Mouse (Mus musculus) adrenal gland (tissue): ENCODE measurements around the gene Cdkl1.

Experiments
- intact Hi-C: fragments of 180-260 bp; cut with DNase I; formaldehyde crosslinking; loops from one replicate; pipeline ENCODE4 v1.15.1; 2025
- long read RNA-seq, 2 experiments: library from polyadenylated mRNA; unstranded; transcript quantifications; one replicate each; pipeline ENCODE4 v2.0.0; 2020; ENCODE audit warnings: borderline replicate concordance in 1 of 2; ENCODE audit not compliant: insufficient replicate concordance in 1 of 2

Gene Cdkl1
- long read RNA-seq, experiment 1, partial matches to known transcripts: 1 of 1 reads
- long read RNA-seq, experiment 1, other reads (novel, unspliced or antisense): 0 of 1 reads
- long read RNA-seq, experiment 2, partial matches to known transcripts: 0 of 2 reads
- long read RNA-seq, experiment 2, other reads (novel, unspliced or antisense): 2 of 2 reads

DNA sequence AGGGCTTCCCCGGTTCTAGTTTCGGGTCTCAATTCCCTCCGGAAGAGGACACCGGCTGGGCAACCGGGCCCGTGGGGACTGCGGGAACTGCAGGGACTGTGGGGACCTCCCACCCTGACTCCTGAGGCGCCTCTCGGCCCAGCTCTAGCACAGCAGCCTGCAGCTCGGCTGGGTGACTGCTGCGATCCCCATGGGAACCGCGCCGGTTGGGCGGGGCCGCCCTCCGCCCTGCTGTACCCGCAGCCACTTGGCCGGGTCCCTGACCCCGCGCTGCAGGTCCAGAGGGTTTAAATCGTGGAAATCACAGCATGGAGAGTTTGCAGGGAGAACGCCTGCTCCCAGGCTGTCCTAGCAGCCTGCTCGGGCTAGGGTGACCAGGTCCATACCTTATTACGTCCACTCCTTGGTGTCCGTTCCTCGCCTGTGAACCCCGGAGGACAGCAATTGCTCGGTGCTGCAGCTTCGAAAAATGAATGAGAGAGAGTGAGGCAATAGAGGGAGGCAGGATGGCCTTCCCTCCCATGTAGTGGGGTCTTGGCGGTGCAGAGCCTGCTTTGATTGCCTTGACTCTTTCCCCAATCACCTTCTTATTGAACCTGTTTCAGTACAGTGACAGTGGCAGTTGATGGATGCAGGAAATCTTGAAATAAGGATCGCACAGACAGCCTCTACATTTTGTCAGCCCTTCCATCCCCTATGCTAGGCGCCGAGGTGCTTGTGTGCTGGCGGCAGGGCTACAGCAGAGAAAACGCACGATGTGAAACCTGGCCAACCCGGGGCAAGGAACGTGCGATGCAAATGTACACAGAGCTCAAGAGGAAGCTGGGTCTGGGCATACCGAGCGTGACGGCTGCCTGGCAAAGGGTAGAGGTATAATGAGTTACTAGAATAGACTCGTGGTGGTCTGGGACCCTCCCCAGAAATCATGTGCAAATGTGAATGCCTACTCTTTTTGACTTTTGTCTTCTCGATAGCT lies at the start of gene Cdkl1:
Gene Cdkl1 (minus strand): TSS at position 738 of the 976 bp plus-strand sequence.
- intact Hi-C loops: no loop called here

DNA sequence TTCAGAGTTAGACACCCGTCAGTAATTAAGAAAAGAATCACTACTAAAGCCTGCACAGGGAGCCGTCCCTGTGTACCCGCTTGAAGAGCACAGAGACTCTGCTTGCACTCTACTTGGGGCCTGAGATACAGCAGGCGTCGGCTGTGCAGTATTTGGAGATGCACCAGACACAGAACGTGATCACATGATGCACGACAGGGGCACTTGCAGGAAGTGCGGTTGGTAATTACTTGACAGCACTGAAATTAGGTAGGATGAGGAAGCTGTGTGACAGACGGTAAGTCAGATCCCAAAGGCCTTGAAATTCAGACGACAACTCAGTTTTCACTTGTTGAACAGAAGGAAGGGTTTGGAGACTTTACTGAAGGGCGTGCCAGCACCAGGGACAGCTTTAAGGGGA lies 47.3 kb upstream of the Cdkl1 start:
- intact Hi-C loops: no loop called here

DNA sequence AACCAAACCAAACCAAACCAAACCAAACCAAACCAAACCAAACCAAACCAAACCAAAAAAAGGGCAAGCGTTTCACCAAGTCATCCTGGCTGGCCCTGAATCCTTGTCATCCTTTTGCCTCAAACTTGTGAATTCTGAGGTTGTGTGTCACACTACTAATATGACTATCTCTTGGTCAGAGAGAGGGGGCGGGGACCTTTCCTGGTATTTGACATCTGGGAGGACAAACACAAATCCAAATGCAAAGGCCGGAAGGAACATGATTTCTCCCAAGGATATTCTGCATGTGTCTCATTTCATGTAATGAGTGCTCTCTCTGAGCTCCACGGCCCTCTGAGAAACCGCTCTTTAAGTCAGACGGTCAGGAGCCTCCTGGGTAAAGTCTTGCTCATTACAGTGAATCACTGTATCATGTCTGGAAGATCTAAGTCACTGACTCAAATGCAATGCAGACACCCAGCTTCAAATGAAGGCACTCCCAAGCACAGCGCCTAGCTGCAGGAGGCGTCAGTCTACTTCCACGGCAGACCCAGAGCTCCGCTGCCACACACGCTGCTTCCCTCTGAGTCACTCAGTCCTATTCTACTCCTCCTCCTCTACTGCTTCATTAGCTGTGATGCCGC lies 43.0 kb upstream of the Cdkl1 start:
- intact Hi-C loops: loop anchor here (5.0 kb wide), 2 partner anchors 58 to 77 kb away; partner anchors contain the start of genes Atl1 and Map4k5

DNA sequence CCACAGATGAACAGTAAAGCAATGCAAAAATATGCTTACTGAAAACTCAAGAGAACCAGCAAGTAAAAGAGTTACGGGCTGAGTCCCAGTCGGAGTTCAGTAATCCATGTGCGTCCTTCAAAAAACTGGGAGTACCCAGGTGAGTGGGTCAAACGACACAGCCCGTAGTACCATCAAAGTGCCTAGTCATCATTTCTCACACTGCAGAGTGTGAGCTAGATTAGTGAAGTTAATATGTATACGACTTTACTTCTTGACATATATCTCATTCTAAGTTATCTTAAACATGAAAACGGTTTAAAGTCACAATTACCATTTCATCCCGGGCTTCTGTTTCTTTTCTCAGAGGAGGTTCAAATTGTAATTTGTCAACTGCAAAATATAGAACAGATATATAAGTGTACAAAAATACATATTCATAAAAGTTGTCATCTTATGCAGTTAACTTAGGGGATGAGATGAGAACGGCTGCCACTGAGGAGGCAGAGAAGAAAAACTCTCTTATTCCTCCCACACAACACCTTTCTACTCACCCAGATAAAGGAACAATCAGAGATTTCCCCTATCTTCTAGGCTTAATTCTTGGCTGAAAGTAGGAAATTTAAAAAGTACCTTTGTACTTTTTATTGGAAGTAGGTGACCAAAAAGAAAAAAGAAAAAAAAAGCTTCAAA lies 40.3 kb upstream of the Cdkl1 start:
- intact Hi-C loops: loop anchor here (5.0 kb wide), 2 partner anchors 61 to 74 kb away; partner anchors contain the start of genes Atl1 and Map4k5

DNA sequence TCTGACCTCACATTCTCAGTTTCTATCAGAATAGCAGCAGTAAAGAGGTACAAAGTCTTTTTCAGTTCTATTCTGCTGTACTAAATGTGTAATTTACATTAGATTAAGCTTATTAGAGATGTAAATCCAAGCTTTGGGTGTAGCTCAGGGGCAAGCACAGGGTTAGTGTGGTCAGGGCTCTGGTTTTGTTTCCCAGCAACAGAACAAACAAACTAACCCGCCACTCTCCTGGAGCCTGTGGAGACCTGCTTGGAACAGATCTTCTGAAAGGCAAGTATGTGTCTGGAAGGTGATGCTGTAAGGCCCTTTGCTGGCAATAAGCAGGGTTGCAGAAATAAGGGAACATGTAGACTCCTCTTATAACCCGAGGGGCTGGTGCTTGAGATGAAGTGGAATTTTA lies 37.1 kb upstream of the Cdkl1 start:
- intact Hi-C loops: no loop called here

DNA sequence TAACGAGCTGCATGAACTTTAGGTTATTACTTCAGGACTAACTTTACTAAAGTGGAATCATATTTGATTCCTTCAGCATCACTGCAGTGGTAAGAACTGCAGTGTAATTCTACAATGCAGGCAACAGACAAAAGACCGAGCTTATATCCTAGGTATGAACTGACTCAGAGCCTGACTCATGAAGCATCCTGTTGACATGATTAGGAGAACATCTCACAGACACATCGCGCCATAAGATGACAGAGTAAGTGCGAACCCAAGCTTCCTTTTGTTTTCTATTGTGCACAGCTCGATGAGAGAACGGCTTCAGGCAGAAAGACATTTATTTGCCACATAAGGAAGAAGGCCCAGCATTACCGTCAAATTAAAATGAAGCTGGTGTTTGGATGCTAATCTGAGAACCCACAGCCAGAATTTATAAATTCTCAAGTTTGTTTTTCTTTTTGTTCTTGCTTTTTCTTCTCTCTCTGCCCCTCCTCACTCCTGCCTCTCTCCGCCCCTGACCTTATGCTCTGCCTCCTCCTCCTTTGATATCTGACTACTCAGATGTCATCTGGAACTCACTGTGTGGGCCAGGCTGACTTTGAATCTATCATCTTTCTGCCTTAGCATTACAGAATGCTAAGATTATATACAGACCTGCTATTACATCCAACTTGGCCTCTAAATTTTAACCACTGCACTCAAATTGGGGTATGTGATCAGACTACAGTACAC lies 34.0 kb upstream of the Cdkl1 start:
- intact Hi-C loops: no loop called here

DNA sequence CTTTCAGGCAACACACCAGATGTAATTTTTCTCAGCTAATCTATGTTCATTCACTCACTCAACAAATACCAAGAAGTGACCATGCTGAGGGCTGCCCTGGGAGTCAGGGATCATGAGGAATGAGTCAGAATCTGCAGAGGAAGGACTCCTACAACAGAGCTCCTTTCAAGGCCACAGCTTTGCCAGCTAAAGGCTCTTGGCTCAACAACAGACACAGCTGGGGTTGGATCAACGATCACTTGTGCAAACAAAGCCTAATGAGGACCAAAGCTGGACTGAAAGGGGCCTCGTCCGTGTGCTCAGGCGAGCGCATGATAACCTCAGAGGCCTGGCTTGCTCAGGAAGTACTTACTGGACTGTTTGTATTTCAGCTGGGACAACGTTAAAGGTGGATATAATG lies 23.2 kb upstream of the Cdkl1 start:
- intact Hi-C loops: loop anchor here (5.0 kb wide), 1 partner anchor 47 kb away; no protein-coding TSS in a partner anchor

DNA sequence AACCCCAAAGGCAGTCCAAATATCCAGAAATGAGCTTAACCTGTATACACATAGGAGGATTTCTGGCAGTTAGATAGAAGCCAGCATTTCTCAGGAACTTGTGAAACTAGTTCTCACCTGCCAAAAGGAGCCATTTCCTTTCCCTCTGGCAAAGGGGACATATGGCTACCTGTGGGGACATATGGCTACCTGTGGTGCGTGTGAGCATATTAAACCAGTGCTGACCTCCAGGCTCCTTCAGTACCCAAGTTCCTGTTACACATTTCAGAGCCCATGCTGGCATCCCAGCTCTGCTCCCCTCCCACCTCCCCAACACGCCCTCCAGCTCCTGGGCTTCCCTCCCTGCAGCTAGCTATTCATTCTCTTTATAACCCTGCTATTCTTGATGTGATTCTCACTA lies 22.5 kb upstream of the Cdkl1 start:
- intact Hi-C loops: loop anchor here (5.0 kb wide), 1 partner anchor 46 kb away; no protein-coding TSS in a partner anchor

DNA sequence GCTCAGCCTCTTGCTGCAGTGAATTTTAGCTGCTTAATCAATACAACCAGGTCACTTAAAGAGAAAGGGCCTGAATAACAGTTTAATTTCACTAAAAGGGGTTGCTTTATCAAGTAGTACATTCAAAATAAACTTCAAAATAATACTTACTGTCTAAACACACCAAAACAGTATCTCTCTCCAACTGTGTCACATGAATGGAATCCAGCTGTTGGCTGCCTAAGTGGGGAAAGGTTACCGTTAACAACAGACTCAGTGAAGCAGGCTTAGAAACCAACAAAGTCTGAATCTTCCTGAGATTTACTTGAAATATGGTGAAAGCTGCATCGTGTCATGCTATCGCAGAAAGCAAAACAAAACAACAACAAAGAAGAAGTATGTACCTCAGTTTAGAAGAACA lies 21.9 kb upstream of the Cdkl1 start:
- intact Hi-C loops: loop anchor here (5.0 kb wide), 1 partner anchor 46 kb away; no protein-coding TSS in a partner anchor

DNA sequence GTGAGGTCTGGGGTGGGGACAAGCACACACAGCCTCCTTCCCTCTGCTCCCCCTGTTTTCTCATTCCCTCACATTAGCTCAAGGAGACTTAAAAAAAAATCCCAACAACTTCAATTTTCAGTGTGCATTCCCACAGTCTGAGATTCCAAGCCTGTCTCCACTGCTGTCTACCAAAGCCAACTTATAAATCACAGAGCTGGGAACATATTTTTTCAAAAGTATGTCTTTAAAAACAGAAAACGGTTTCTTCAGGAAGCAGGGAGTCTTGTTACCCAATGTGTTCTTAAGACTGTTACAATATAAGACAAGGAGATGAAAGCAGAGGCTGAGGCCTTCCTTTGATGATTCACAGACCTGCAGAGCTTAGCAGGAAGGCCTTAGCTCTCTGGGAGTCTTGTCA lies 20.9 kb upstream of the Cdkl1 start:
- intact Hi-C loops: loop anchor here (5.0 kb wide), 1 partner anchor 45 kb away; no protein-coding TSS in a partner anchor

DNA sequence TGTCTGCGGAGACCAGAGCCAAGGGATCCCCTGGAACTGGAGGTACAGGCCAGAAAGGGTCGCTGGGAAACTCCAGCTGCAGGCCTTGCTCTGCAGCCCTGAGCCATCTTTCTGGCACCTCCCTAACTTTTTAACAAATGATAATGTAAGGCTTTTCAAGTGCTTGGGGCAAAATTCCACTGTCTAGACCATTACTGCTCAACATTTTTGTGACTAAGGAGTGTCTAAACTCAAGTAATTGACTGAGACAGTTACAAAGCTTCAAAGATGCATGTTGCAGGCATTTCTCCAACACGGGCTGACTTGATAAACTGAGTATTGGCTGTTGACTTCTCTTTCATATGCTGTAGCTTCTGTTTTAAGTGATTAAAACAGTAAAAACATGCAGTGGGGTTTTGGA lies 18.4 kb upstream of the Cdkl1 start:
- intact Hi-C loops: no loop called here

DNA sequence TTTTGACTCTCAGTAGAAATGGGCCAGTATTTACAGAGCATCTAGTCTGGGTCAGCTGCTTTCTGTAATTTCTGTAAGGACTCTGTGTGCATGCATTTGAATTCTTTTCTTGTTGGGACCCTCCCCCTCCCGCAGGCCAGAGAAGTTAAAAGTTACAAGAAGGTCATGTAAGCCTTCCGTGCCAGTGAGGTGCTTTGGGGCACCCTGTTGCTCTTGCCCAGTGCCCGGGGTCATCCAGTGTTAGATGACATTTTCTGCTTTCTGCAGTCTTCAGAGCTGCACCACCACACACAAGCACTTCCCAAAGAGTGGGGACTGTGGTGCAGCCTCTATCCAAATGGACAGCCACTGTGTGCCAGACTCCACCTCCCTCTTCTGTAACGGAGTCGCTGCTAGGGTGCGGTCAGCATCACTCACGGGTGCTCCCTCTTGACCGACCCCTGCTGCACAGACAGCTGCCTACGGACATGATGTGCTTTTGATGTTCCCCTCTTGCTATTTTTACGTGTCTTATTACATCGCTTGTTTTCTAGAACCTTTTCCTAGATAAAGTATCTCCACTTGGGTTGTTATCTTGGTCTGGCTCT lies 16.4 kb upstream of the Cdkl1 start:
- intact Hi-C loops: no loop called here

DNA sequence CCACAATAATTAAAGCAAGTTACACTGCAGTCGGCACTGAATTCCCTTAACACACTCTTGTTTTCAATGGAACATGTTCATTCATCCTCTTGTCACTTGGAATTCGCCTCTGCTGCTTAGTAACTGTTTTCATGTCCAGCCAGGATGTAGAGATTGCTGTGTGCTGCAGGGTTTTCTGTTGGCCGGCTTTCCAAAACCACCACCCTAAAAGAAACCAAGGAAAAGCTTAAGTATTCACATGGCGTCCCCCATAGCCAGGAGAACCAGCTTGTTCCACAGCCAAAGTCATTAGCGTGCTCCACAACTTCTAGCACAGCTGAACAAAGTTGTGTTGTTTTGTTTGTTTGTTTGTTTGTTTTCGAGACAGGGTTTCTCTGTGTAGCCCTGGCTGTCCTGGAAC lies 14.1 kb upstream of the Cdkl1 start:
- intact Hi-C loops: no loop called here

DNA sequence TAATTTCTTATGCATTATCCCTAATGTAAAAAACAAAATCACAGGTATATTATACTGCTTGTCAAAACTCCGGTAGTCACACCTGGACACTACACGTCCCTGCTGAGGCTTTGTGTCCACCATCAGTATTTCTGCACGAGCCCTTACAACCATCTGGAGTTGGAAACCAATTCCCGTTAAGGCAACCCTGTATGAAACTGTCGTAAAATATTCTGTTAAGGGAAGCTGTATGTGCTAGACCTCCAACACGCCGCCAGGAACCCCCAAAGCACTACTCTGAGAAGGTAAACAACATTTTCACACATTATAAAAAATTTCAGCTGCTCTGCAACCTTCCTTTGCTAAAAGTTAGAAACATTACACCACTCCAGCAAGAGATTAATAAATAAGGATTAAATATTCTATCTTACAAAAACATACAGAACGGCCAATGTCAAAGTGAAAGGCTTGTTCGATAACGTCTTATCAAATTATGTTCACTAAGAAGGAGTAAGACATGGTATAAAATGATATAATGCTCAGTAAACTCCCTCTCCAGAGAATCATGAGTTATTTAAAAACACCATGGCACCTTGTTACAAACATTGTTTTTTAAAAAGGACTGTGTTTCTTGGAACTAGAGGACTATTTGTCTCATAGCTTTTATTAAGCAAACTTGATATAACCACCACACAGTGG lies 13.5 kb upstream of the Cdkl1 start:
- intact Hi-C loops: no loop called here

DNA sequence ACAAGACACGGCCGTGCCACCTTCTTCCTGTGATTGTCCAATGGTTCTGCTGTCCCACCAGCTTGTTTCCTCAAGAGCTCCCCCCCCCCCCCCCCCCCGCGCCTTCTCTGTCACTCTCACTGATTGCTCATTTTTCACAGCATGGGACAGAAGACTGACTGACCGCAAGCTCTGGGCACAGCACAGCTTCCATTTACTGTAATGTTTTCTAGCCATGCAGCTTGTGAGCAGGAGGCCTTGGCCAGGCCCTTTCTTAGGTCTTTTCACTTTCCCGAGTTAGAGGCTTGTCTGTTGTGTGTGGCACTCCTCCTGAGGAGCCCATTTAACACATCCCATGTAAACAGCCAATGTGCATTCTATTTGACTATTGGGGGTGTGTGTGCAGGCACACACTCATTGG lies 12.1 kb upstream of the Cdkl1 start:
- intact Hi-C loops: no loop called here

DNA sequence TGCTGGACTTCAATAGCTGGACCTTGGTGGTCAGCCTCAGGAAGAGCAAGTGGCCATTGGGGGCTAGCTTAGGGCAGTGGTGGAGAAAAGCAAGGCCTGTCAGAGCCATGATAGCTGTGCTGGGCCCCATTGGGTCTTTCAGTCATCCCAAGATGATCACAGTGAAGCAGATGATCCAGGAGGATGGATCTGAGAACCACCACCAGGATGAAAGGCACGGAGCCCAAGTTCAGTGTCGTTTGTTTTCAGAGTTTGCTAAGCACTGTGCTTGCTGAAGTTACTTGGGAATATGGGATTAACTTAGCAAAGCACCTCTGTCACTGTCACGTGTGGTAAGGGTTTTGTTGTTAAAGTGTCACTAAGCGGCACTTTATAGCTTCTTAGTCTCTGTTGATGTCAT lies 9.5 kb upstream of the Cdkl1 start:
- intact Hi-C loops: no loop called here

DNA sequence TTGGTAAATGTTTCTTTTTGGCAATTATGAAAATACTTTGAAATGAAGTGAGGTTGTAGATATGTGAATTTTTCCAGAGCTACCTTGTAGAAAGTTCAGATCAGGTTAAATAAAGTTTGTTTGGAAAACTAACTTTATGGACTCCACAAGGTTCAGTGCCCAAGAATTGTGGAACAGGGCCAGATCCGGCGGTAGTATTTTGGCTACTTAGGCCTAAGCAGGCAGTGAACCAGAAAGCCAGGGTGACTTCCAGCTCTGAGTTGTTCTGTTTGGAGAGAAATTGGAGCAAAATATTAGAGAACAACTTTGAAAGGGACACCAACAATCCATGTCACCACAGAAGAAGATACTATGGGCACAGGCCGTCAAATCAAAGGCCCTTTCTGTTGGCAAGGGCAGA lies 5.2 kb upstream of the Cdkl1 start:
- intact Hi-C loops: no loop called here

DNA sequence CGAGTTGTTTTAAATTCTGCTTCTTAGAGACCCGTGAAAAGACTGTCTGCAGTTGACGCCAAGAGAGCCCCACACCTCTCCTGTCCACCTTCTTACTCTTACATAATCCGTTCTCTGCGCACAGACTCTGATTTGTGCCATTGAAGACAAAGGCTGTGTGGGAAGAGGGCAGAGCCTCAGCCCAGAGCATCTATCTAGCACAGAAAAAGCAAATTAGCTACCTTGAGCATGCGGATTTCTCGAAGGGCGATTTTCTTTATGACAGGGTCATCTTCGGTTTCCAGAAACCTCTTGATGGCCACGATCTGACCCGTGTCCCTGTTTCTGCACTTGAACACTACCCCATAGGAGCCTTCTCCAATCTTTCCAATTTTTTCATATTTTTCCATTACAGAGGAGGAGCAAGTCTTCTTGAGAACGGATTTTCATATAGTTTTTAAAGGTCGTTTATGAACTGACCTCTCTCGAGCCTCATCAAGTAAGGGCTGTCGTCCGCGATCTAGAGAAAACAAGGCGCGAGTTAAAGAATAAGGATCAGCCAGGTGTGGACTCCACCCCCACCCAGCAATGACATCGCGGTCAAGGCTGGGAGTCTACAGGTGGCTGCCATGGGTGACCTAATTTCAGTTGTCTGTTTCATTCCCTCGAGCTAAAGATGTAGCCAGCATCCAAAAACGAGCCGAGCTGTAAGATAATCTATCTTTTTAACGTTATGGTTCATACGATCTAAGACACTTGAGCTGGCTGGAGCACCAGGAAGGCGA lies 1.1 kb downstream of the Cdkl1 start:
- intact Hi-C loops: no loop called here

DNA sequence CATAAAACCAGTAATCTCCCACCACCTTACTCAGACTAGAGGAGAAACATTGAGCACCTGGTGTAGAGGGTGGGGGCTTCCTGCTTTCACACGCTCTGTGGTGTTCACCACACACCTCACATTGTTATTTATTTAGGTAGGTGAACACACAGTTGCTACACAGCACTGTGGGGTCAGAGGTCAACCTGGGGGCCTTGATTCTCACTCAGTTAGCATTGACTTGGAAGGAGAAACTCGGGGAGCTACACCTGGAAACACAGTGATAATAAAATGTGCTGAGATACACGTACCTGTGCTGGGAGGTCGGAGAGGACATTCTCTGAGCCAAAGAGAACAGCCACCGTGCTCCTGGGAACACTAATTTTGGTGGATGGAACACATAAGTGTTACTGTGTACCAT lies 2.7 kb downstream of the Cdkl1 start:
- intact Hi-C loops: no loop called here
